Mouse (Mus musculus) liver, adult 2 months (tissue): ENCODE results near the gene Igfbp6.

Source experiments
- CTCF ChIP-seq: fragments of 200-500 bp; IDR thresholded peaks from 2 replicates; pipeline ENCODE4 v1.5.1; 2011; ENCODE audit warnings: low read depth, low read length, control low read depth
- POLR2A ChIP-seq: fragments of 200-500 bp; IDR thresholded peaks from 2 replicates; pipeline ENCODE4 v1.6.1; 2011; ENCODE audit warnings: low read length, control low read depth; ENCODE audit not compliant: insufficient read depth; ENCODE audit errors: extremely low read depth

DNA sequence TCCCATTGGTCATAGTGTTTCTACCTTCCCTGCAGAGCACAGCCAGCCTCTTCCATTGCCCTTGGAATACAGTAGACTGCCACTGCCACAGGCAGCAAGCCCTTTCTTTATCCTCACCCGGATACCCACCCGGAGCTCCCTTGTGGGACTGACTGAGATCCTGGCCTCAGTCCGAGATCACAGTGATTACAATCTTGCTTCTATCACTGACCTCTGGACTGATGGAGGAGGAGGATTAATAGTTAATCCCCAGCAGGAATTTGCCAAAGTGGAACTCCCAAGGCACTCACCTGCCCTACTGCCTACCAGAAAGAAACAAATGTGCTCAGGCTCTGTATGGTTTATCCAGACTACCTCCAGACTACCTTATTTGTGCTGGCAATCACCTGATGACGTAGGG lies 5.4 kb downstream of the Igfbp6 start:
- TF ChIP-seq CTCF (no peak), POLR2A (no peak)
